Mouse (Mus musculus) kidney, embryonic 14.5 days (tissue): ENCODE data around the gene Vat1. TPM values are rescaled to one million over a fixed set of nuclear protein-coding genes. Genes with fewer than 3 reads are reported as not detected.
A peak's percentile ranks its signal among the peaks of the same experiment; 100 is the strongest.

Source experiments
- ATAC-seq: fragments of 200-750 bp; cut with Nextera tagmentation; 2 replicates; pipeline ENCODE4 v1.8.0; 2017; ENCODE audit warnings: moderate number of reproducible peaks, mild to moderate bottlenecking, moderate TSS enrichment, moderate library complexity; ENCODE audit not compliant: low FRiP score, low TSS enrichment
- H3K27ac ChIP-seq: fragments of 300-500 bp; sonication (generic); 2 replicates; pipeline ENCODE4 v1.5.1; 2014; ENCODE audit warnings: low read depth, mild to moderate bottlenecking, low read length, moderate library complexity, mixed read lengths
- H3K27me3 ChIP-seq: fragments of 300-500 bp; sonication (generic); 2 replicates; pipeline ENCODE4 v1.6.1; 2014; ENCODE audit warnings: mild to moderate bottlenecking, low read length; ENCODE audit not compliant: control insufficient read depth, insufficient read depth
- H3K36me3 ChIP-seq: fragments of 300-500 bp; sonication (generic); 2 replicates; pipeline ENCODE4 v1.6.1; 2014; ENCODE audit warnings: low read length, mixed read lengths; ENCODE audit not compliant: control insufficient read depth, insufficient read depth
- H3K4me1 ChIP-seq: fragments of 300-500 bp; sonication (generic); 2 replicates; pipeline ENCODE4 v1.6.1; 2014; ENCODE audit warnings: low read length, mixed read lengths; ENCODE audit not compliant: control insufficient read depth, insufficient read depth
- H3K4me2 ChIP-seq: fragments of 300-500 bp; sonication (generic); replicated peaks from 2 replicates; pipeline ENCODE4 v1.6.1; 2014; ENCODE audit warnings: low read depth, mild to moderate bottlenecking, low read length
- H3K4me3 ChIP-seq: fragments of 300-500 bp; sonication (generic); 2 replicates; pipeline ENCODE4 v1.5.1; 2014; ENCODE audit warnings: mild to moderate bottlenecking, low read length
- H3K9ac ChIP-seq: fragments of 300-500 bp; sonication (generic); 2 replicates; pipeline ENCODE4 v1.6.1; 2014; ENCODE audit warnings: low read depth, mild to moderate bottlenecking, low read length, moderate library complexity
- H3K9me3 ChIP-seq: fragments of 300-500 bp; sonication (generic); 2 replicates; pipeline ENCODE4 v1.6.1; 2016; ENCODE audit warnings: low read length; ENCODE audit not compliant: control insufficient read depth
- WGBS: fragments of 180-500 bp; shearing (Covaris S2); extraction: QIAGEN DNeasy Blood & Tissue Kit; methylation state at CpG from one replicate; pipeline ENCODE4 v1.1.7; 2014; 5-methylcytosine and 5-hydroxymethylcytosine counted together
- polyA plus RNA-seq: library from polyadenylated mRNA; unstranded; fragments of >200 nt; fragmentation: Nextera tagmentation; extraction: Ambion mirVana; gene quantifications from 2 replicates; pipeline ENCODE4 v1.2.1, GENCODE M21; 2014

Gene Vat1
- polyA plus RNA-seq, 1 experiment from 2014 or later = 25.0 TPM

DNA sequence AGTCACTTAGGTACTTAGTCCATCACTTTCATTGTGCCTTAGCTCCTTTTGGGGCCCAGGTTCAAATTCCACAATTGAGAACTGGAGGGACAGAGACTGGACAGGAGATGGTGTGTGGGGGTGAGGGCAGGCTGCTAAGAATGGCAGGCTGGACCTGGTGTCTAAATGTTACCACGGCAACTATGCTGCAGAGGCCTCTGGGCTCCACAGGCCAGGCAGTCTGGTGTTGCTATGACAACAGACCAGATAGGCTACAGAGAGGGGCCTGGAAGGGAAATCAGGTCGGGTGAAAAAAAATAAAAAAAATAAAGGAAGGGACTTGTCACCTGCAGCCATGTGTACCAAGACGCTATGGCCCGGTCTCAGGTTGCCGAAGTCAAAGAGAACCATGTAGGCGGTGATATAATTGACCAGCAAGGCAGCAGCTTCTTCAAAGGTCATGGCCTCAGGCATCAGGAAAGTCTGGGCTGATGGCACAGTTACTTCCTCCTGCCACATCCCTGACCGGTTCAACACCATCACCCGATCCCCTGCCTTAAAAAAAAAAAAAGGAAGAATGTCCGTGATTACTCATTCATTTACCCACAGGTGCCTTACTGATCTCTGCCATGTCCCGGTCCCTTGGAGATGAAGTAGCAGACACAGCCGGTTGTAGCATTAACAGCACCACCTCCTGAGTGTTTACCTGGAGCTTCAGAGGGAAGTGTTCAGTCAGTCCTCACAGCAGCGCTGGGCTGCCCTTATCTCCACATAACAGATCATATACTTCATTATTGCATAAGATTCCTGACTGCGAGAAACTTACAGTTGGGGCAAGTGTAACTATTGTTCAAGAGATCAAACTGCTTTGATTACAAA lies 3.2 kb downstream of the Vat1 start:
- no peak for ATAC-seq
- Histone ChIP-seq H3K4me1 (peaks cover 38% of the 10 kb centered on the region), H3K4me3 (no peak overlapping the region), H3K9ac (no peak overlapping the region), H3K9me3 (no peaks in the 10 kb centered on the region), H3K4me2 (no peak overlapping the region), H3K27ac (no peak overlapping the region), H3K27me3 (no peaks in the 10 kb centered on the region), H3K36me3 (peaks cover 19% of the 10 kb centered on the region; the same call in 1 of the 2 replicates)
- WGBS = 25% methylated on average over 13 of the region's 13 CpGs

DNA sequence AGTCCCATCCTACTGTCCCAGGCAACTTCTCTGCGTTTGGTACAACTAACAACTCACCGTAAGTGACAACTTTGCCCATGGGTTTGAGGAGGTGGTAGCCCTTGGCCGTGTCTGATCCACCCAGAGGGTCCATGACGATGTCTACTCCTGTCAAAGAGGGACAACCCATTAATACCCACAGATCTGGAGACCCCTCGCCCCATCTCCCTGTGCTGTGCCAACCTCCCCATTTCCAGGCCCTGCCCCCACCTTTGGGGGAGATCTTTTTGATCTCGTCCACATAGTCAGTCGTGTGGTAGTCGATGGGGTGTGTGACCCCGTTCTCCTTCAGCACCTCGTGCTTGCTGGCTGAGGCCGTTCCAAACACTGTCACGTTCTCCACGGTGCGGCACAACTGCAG lies 3.9 kb downstream of the Vat1 start:
- WGBS = 75% methylated on average over 14 of the region's 14 CpGs
- Histone ChIP-seq H3K27me3 (no peaks in the 10 kb centered on the region), H3K36me3 (peaks cover 19% of the 10 kb centered on the region; the same call in 1 of the 2 replicates), H3K4me1 (peaks cover 38% of the 10 kb centered on the region), H3K4me2 (no peak overlapping the region), H3K27ac (no peak overlapping the region), H3K9me3 (no peaks in the 10 kb centered on the region), H3K4me3 (no peak overlapping the region), H3K9ac (no peak overlapping the region)
- ATAC-seq = no peak

DNA sequence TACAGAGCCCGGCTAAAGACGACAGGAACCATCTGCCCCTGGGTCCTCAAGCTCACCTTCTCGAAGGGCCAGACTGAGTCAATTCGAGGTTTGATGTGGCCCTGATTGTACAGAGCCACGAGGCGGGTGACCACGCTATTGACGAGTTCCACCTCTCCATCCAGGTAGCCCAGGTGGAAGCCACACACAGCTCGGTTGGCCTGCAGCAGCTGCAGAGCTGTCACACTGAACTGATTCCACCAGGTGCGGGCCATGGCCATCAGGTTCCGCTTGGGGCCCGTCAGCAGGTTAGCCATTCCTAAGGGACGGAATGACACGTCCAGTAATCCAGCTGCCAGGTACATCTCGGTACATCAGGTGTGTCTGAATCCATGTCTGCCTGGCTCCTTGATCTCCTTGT lies 5.7 kb downstream of the Vat1 start:
- H3K27me3 ChIP-seq = no peaks in the 10 kb centered on the region
- peaks cover 19% of the 10 kb centered on the region; the same call in 1 of the 2 replicates for H3K36me3 ChIP-seq
- H3K9ac ChIP-seq = no peak overlapping the region
- H3K27ac ChIP-seq = no peak overlapping the region
- 76% methylated on average over 15 of the region's 15 CpGs for WGBS
- ATAC-seq = no peak
- no peak overlapping the region for H3K4me2 ChIP-seq
- peaks cover 38% of the 10 kb centered on the region for H3K4me1 ChIP-seq
- no peak overlapping the region for H3K4me3 ChIP-seq
- no peaks in the 10 kb centered on the region for H3K9me3 ChIP-seq

DNA sequence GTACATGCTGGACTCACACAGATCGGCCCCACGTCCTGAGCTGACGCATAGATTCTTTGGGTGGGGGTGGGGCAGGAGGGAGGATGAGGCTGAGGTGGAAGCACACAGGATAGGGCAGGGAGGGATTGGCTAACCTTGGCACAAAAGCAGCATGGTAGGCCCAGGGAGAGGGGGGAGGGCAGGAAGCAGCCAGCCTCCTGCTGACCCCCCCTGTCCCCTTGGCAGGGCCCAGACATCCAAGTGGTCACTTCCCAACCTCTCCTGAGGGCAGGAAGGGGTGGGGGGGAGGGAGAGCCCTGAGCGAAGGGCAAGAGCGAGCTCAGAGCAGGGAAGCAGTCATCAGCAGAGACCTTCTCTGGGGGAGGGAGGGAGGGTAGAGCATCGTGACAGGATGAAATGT lies 6.3 kb downstream of the Vat1 start:
- 0 out of 2 replicates have a peak overlapping the region, but pooled peaks have one; percentile 1 for H3K9ac ChIP-seq
- WGBS = 15% methylated on average over 3 of the region's 6 CpGs
- H3K4me2 ChIP-seq = no peak overlapping the region
- peaks cover 19% of the 10 kb centered on the region; the same call in 1 of the 2 replicates for H3K36me3 ChIP-seq
- no peaks in the 10 kb centered on the region for H3K9me3 ChIP-seq
- ATAC-seq = peak; percentile 36; the same call in 1 of the 2 replicates
- peaks cover 38% of the 10 kb centered on the region for H3K4me1 ChIP-seq
- no peak overlapping the region for H3K27ac ChIP-seq
- no peaks in the 10 kb centered on the region for H3K27me3 ChIP-seq
- H3K4me3 ChIP-seq = no peak overlapping the region

DNA sequence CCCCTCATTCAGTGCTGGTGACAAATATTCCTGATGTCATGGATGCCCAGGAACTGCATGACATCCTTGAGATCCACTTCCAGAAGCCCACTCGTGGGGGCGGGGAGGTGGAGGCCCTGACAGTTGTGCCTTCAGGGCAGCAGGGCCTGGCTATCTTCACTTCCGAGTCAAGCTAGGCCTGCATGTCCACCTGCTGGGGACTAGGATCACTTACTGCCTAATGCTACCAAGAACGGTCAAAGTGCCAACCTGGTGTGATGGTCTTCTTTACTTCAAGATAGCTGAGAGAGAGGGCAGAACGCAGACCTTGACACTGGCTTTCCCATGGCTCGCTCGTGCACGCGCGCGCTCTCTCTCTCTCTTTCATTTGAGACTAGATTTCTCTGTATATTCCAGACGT lies 7.8 kb downstream of the Vat1 start:
- no peak overlapping the region for H3K9ac ChIP-seq
- no peaks in the 10 kb centered on the region for H3K9me3 ChIP-seq
- no peak for ATAC-seq
- H3K27ac ChIP-seq = no peak overlapping the region
- H3K36me3 ChIP-seq = peaks cover 19% of the 10 kb centered on the region; the same call in 1 of the 2 replicates
- no peaks in the 10 kb centered on the region for H3K27me3 ChIP-seq
- no peak overlapping the region for H3K4me3 ChIP-seq
- H3K4me2 ChIP-seq = no peak overlapping the region
- WGBS = 84% methylated on average over 12 of the region's 12 CpGs
- peaks cover 32% of the 10 kb centered on the region for H3K4me1 ChIP-seq

DNA sequence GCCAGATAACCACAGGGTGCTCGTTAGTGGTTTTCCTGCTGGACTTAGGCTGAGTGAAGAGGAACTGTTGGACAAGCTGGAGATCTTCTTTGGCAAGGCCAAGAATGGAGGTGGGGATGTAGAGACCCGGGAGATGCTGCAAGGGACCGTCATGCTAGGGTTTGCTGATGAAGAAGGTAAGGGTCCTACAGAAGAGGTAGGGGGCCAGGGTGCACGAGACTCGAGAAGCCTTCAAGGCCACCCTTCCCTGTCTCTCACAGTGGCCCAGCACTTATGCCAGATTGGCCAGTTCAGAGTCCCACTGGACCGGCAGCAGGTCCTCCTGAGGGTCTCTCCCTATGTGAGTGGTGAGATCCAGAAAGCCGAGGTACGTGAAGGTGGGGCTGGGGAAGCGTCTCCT lies 8.4 kb downstream of the Vat1 start:
- Histone ChIP-seq H3K27ac (no peak overlapping the region), H3K4me3 (no peak overlapping the region), H3K4me1 (peaks cover 26% of the 10 kb centered on the region), H3K4me2 (no peak overlapping the region), H3K27me3 (no peaks in the 10 kb centered on the region), H3K9me3 (no peaks in the 10 kb centered on the region), H3K9ac (no peak overlapping the region), H3K36me3 (peaks cover 19% of the 10 kb centered on the region; the same call in 1 of the 2 replicates)
- ATAC-seq = no peak
- WGBS = 89% methylated on average over 9 of the region's 9 CpGs

DNA sequence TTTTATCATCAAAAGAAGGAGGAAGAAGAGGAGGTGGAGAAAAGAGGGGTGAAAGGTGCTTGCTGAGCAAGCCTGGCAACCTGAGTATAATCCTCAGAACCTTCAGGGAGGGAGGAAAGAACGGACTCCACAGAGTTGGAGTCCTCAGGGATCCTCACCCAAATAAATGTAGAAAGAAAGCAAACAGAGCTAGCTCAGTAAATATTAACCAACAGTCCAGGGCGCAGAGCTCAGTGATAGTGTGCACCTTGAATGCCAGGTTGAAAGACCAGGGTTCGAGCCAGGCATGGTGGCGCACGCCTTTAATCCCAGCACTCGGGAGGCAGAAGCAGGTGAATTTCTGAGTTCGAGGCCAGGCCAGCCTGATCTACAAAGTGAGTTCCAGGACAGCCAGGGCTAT lies 10.4 kb downstream of the Vat1 start:
- Histone ChIP-seq H3K27me3 (no peaks in the 10 kb centered on the region), H3K36me3 (peaks cover 11% of the 10 kb centered on the region; the same call in 1 of the 2 replicates), H3K4me1 (peaks cover 19% of the 10 kb centered on the region), H3K4me3 (no peak overlapping the region), H3K4me2 (no peak overlapping the region), H3K27ac (no peak overlapping the region), H3K9me3 (no peaks in the 10 kb centered on the region), H3K9ac (no peak overlapping the region)
- WGBS = 88% methylated on average over 7 of the region's 7 CpGs
- no peak for ATAC-seq

DNA sequence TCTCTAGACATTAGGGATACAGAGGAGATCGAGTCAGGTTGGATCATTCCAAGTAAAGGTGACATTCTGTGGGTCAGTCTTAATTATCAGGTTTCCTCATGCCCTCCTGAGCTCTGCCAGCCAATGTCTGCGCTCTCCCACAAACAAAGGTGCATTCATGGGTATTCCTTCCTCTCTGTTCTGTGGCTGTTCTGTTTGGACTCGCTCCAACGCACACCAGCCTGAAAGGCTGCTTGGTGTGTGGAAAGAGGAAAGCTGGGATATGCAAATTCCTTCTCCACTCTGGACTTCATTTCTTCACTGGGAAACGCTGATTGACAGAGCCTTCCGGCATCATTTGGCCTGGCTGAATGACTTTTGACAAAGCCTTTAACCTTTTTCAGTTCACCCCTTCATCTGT lies 11.3 kb downstream of the Vat1 start:
- no peak overlapping the region for H3K4me2 ChIP-seq
- no peak overlapping the region for H3K4me3 ChIP-seq
- H3K27me3 ChIP-seq = no peaks in the 10 kb centered on the region
- ATAC-seq = 0 out of 2 replicates have a peak, but pooled peaks have one; percentile 55
- WGBS = 50% methylated on average over 6 of the region's 6 CpGs
- H3K27ac ChIP-seq = no peak overlapping the region; the same call in 1 of the 2 replicates
- peaks cover 13% of the 10 kb centered on the region for H3K4me1 ChIP-seq
- peaks cover 5% of the 10 kb centered on the region; the same call in 1 of the 2 replicates for H3K36me3 ChIP-seq
- no peak overlapping the region for H3K9ac ChIP-seq
- H3K9me3 ChIP-seq = no peaks in the 10 kb centered on the region

DNA sequence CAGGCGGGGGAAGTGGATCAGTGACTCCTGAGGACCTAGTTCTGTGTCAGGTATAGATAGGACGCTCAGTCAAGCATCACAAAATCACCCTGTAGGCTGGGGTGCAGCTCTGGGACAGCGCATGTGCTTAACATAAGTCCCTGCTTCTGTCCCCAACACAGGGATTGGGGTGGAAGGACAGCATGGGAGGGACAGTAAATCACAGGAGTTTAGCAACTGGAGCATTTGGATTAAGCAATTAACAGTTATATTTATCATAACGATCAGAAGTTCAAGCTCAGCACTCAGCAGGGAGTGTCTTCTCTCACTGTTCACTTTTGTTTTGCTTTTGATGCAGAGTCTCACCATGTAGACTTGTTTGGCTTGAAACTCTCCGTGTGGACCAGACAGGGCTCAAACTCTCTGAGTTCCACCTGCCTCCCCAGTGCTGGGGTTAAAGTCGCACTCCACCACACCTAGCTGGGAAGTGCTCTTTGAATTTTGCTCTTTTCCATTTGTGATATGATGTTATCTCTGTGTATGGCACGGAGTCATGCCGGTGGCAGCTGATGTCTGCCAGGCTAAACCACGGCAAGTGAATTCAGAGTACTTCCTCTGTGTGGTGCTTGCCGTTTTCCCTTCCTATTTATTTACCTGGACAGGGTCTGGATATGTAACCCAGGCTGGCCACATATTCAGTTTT lies 13.8 kb downstream of the Vat1 start:
- H3K36me3 ChIP-seq = no peaks in the 10 kb centered on the region
- H3K9ac ChIP-seq = no peak overlapping the region
- H3K27me3 ChIP-seq = no peaks in the 10 kb centered on the region
- H3K4me3 ChIP-seq = no peak overlapping the region
- WGBS = 61% methylated on average over 10 of the region's 10 CpGs
- no peak overlapping the region for H3K27ac ChIP-seq
- ATAC-seq = no peak
- no peaks in the 10 kb centered on the region for H3K9me3 ChIP-seq
- H3K4me2 ChIP-seq = no peak overlapping the region
- H3K4me1 ChIP-seq = peaks cover 9% of the 10 kb centered on the region
